Mouse (Mus musculus) testis, adult 2 months (tissue): ENCODE measurements around the gene Npy4r. TPM values are rescaled to one million over a fixed set of nuclear protein-coding genes. Genes with fewer than 3 reads are reported as not detected.

Source experiments
- H3K27ac ChIP-seq: fragments of 200-500 bp; 2 replicates; pipeline ENCODE4 v1.5.1; 2012; ENCODE audit warnings: low read depth, low read length; ENCODE audit not compliant: control insufficient read depth, insufficient read depth
- H3K27me3 ChIP-seq: fragments of 200-500 bp; 2 replicates; pipeline ENCODE4 v1.6.1; 2012; ENCODE audit warnings: mild to moderate bottlenecking, low read length, moderate library complexity; ENCODE audit not compliant: control insufficient read depth, insufficient read depth
- H3K36me3 ChIP-seq: fragments of 200-500 bp; 2 replicates; pipeline ENCODE4 v1.6.1; 2012; ENCODE audit warnings: mild to moderate bottlenecking, low read length; ENCODE audit not compliant: control insufficient read depth, insufficient read depth
- H3K4me1 ChIP-seq: fragments of 200-500 bp; 2 replicates; pipeline ENCODE4 v1.6.1; 2012; ENCODE audit warnings: low read length; ENCODE audit not compliant: control insufficient read depth, insufficient read depth
- H3K4me3 ChIP-seq: fragments of 200-500 bp; 2 replicates; pipeline ENCODE4 v1.5.1; 2012; ENCODE audit warnings: low read depth, mild to moderate bottlenecking, low read length, moderate library complexity, mixed read lengths; ENCODE audit not compliant: control insufficient read depth
- CTCF ChIP-seq: fragments of 200-500 bp; IDR thresholded peaks from 2 replicates; pipeline ENCODE4 v1.5.1; 2012; ENCODE audit warnings: low read depth, mild to moderate bottlenecking, inconsistent platforms, low read length, moderate library complexity; ENCODE audit not compliant: control insufficient read depth, insufficient read depth, insufficient replicate concordance
- POLR2A ChIP-seq: fragments of 200-500 bp; IDR thresholded peaks from 2 replicates; pipeline ENCODE4 v1.6.1; 2012; ENCODE audit warnings: low read depth, mild to moderate bottlenecking, inconsistent platforms, low read length, moderate library complexity; ENCODE audit not compliant: control insufficient read depth
- polyA plus RNA-seq: library from polyadenylated mRNA; depleted of rRNA; stranded (reverse); fragments of >200 nt; gene quantifications from 2 replicates; pipeline ENCODE4 v1.2.3, GENCODE M21; 2012

Npy4r gene
- polyA plus RNA-seq, 1 experiment = 0.06 TPM

- no peak overlapping the region for H3K27ac ChIP-seq
- H3K4me1 ChIP-seq = no peaks in the 10 kb centered on the region
- no peak overlapping the region for H3K4me3 ChIP-seq
- H3K36me3 ChIP-seq = no peaks in the 10 kb centered on the region
- H3K27me3 ChIP-seq = no peaks in the 10 kb centered on the region
- TF ChIP-seq POLR2A (no peak), CTCF (no peak)
Observed at GRCm38 (mm10) chr14:34139671-34140664, 12.3 kb downstream of the Npy4r start.

- Histone ChIP-seq H3K27me3 (no peaks in the 10 kb centered on the region), H3K4me1 (no peaks in the 10 kb centered on the region), H3K27ac (no peak overlapping the region), H3K4me3 (no peak overlapping the region), H3K36me3 (no peaks in the 10 kb centered on the region)
- TF ChIP-seq CTCF = no peak
- no peak for TF ChIP-seq POLR2A
Observed at GRCm38 (mm10) chr14:34135391-34135790, 16.9 kb downstream of the Npy4r start.

GRCm38 (mm10) chr14:34131216-34131615 lies 21.1 kb downstream of the Npy4r start:
- no peak overlapping the region for H3K4me3 ChIP-seq
- no peaks in the 10 kb centered on the region for H3K36me3 ChIP-seq
- no peak for TF ChIP-seq CTCF
- no peak for TF ChIP-seq POLR2A
- H3K27ac ChIP-seq = no peak overlapping the region
- no peaks in the 10 kb centered on the region for H3K27me3 ChIP-seq
- no peaks in the 10 kb centered on the region for H3K4me1 ChIP-seq

- Histone ChIP-seq H3K4me1 (no peaks in the 10 kb centered on the region), H3K27ac (no peak overlapping the region), H3K4me3 (no peak overlapping the region), H3K27me3 (no peaks in the 10 kb centered on the region), H3K36me3 (no peaks in the 10 kb centered on the region)
- TF ChIP-seq POLR2A (no peak), CTCF (no peak)
Observed at GRCm38 (mm10) chr14:34121691-34122090, 30.6 kb downstream of the Npy4r start.

GRCm38 (mm10) chr14:34120923-34121351 lies 31.4 kb downstream of the Npy4r start:
- Histone ChIP-seq H3K4me1 (no peaks in the 10 kb centered on the region), H3K27me3 (no peaks in the 10 kb centered on the region), H3K36me3 (no peaks in the 10 kb centered on the region), H3K27ac (no peak overlapping the region), H3K4me3 (no peak overlapping the region)
- TF ChIP-seq POLR2A (no peak), CTCF (no peak)

GRCm38 (mm10) chr14:34120016-34120910 lies 32.0 kb downstream of the Npy4r start:
- no peak overlapping the region for H3K27ac ChIP-seq
- no peaks in the 10 kb centered on the region for H3K27me3 ChIP-seq
- H3K36me3 ChIP-seq = no peaks in the 10 kb centered on the region
- no peak overlapping the region for H3K4me3 ChIP-seq
- TF ChIP-seq CTCF (no peak), POLR2A (no peak)
- no peaks in the 10 kb centered on the region for H3K4me1 ChIP-seq

GRCm38 (mm10) chr14:34119046-34119723 lies 33.1 kb downstream of the Npy4r start:
- H3K4me1 ChIP-seq = no peaks in the 10 kb centered on the region
- no peak for TF ChIP-seq CTCF
- no peak for TF ChIP-seq POLR2A
- H3K27me3 ChIP-seq = no peaks in the 10 kb centered on the region
- no peaks in the 10 kb centered on the region for H3K36me3 ChIP-seq
- no peak overlapping the region for H3K4me3 ChIP-seq
- no peak overlapping the region for H3K27ac ChIP-seq
